Mouse (Mus musculus) G1E-ER4 (cell line): ENCODE data around the gene Golga3. TPM values are rescaled to one million over a fixed set of nuclear protein-coding genes. Genes with fewer than 3 reads are reported as not detected.

Experiments used
- GATA1 ChIP-seq: IDR thresholded peaks from one replicate; pipeline ENCODE4 v1.8.0; 2012; ENCODE audit warnings: low read length, inconsistent platforms
- polyA plus RNA-seq: library from polyadenylated mRNA; stranded (reverse); fragments of >175 nt; gene quantifications from 2 replicates; pipeline ENCODE4 v1.2.3, GENCODE M21; 2012

The Golga3 gene
- 3.1 and 3.8 TPM in 2 replicates for polyA plus RNA-seq

GRCm38 (mm10) chr5:110176362-110177020 lies at the start of gene Golga3:
Gene Golga3, plus strand, starts transcription at chr5:110176701.
- TF ChIP-seq GATA1 = no peak

GRCm38 (mm10) chr5:110135293-110136086 lies 41.0 kb upstream of the Golga3 start, which contains the start of gene Chfr:
Gene Chfr, plus strand, starts transcription at chr5:110135842.
- TF ChIP-seq GATA1 = no peak

GRCm38 (mm10) chr5:110136087-110136464 lies 40.4 kb upstream of the Golga3 start:
- no peak for TF ChIP-seq GATA1

GRCm38 (mm10) chr5:110137816-110138215 lies 38.7 kb upstream of the Golga3 start:
- no peak for TF ChIP-seq GATA1

- no peak for TF ChIP-seq GATA1
These were observed 37.2 kb upstream of the Golga3 start for GRCm38 (mm10) chr5:110139325-110139724.

- no peak for TF ChIP-seq GATA1
These were observed 36.1 kb upstream of the Golga3 start for GRCm38 (mm10) chr5:110140424-110140823.

GRCm38 (mm10) chr5:110142309-110142708 lies 34.2 kb upstream of the Golga3 start:
- TF ChIP-seq GATA1 = no peak

GRCm38 (mm10) chr5:110143007-110143406 lies 33.5 kb upstream of the Golga3 start:
- TF ChIP-seq GATA1 = no peak

GRCm38 (mm10) chr5:110169374-110169773 lies 7.1 kb upstream of the Golga3 start:
- TF ChIP-seq GATA1 = no peak

- no peak for TF ChIP-seq GATA1
These were observed 520 bp downstream of the Golga3 start for GRCm38 (mm10) chr5:110177021-110177420.

GRCm38 (mm10) chr5:110178628-110179027 lies 2.1 kb downstream of the Golga3 start:
- TF ChIP-seq GATA1 = no peak

- no peak for TF ChIP-seq GATA1
These were observed 5.2 kb downstream of the Golga3 start for GRCm38 (mm10) chr5:110181716-110182115.

- no peak for TF ChIP-seq GATA1
These were observed 26.8 kb downstream of the Golga3 start for GRCm38 (mm10) chr5:110203164-110203895.

- no peak for TF ChIP-seq GATA1
These were observed 28.3 kb downstream of the Golga3 start for GRCm38 (mm10) chr5:110204777-110205176.

GRCm38 (mm10) chr5:110211312-110211711 lies 34.8 kb downstream of the Golga3 start:
- TF ChIP-seq GATA1 = no peak

GRCm38 (mm10) chr5:110216780-110217179 lies 40.3 kb downstream of the Golga3 start:
- no peak for TF ChIP-seq GATA1
